Mouse (Mus musculus) midbrain, embryonic 11.5 days (tissue): ENCODE results near the gene Rplp0. TPM values are rescaled to one million over a fixed set of nuclear protein-coding genes. Genes with fewer than 3 reads are reported as not detected.
"Not testable (repeated sequence)": the region's sequence is repeated elsewhere in the genome, so short reads cannot be mapped to it uniquely, and the experiment has no call there.

ENCODE experiments used
- ATAC-seq: fragments of 200-750 bp; cut with Nextera tagmentation; 2 replicates; pipeline ENCODE4 v1.8.0; 2017; ENCODE audit warnings: moderate TSS enrichment, moderate library complexity; ENCODE audit not compliant: low FRiP score
- DNase-seq: peaks from one replicate; pipeline ENCODE4 v3.0.0; 2015; ENCODE audit warnings: low spot score; ENCODE audit errors: missing footprints
- H3K27ac ChIP-seq: fragments of 300-500 bp; sonication (generic); 2 replicates; pipeline ENCODE4 v1.5.1; 2014; ENCODE audit warnings: low read depth, low read length
- H3K27me3 ChIP-seq: fragments of 300-500 bp; sonication (generic); 2 replicates; pipeline ENCODE4 v1.6.1; 2014; ENCODE audit warnings: mild to moderate bottlenecking, low read length, moderate library complexity, mixed read lengths; ENCODE audit not compliant: control insufficient read depth, insufficient read depth
- H3K36me3 ChIP-seq: fragments of 300-500 bp; sonication (generic); 2 replicates; pipeline ENCODE4 v1.6.1; 2014; ENCODE audit warnings: mild to moderate bottlenecking, low read length, moderate library complexity, mixed read lengths; ENCODE audit not compliant: control insufficient read depth, insufficient read depth
- H3K4me1 ChIP-seq: fragments of 300-500 bp; sonication (generic); 2 replicates; pipeline ENCODE4 v1.6.1; 2014; ENCODE audit warnings: low read length; ENCODE audit not compliant: control insufficient read depth, insufficient read depth
- H3K4me2 ChIP-seq: fragments of 300-500 bp; sonication (generic); 2 replicates; pipeline ENCODE4 v1.6.1; 2014; ENCODE audit warnings: mild to moderate bottlenecking, moderate library complexity
- H3K4me3 ChIP-seq: fragments of 300-500 bp; sonication (generic); 2 replicates; pipeline ENCODE4 v1.5.1; 2014; ENCODE audit warnings: low read depth, low read length
- H3K9ac ChIP-seq: fragments of 300-500 bp; sonication (generic); 2 replicates; pipeline ENCODE4 v1.6.1; 2014; ENCODE audit warnings: low read length
- H3K9me3 ChIP-seq: fragments of 300-500 bp; sonication (generic); 2 replicates; pipeline ENCODE4 v1.6.1; 2016; ENCODE audit warnings: low read length; ENCODE audit not compliant: control insufficient read depth
- WGBS: fragments of 180-500 bp; shearing (Covaris S2); extraction: QIAGEN DNeasy Blood & Tissue Kit; methylation state at CpG from one replicate; pipeline ENCODE4 v1.1.7; 2014; 5-methylcytosine and 5-hydroxymethylcytosine counted together
- polyA plus RNA-seq: library from polyadenylated mRNA; unstranded; fragments of >200 nt; fragmentation: Nextera tagmentation; extraction: Ambion mirVana; gene quantifications from 2 replicates; pipeline ENCODE4 v1.2.1, GENCODE M21; 2014

Rplp0 gene
- polyA plus RNA-seq, 1 experiment from 2014 or later = 1,182 TPM

GRCm38 (mm10) chr5:115569308-115569707 lies 10.0 kb downstream of the Rplp0 start:
- H3K27me3 ChIP-seq = no peaks in the 10 kb centered on the region
- no peak overlapping the region for H3K27ac ChIP-seq
- 82% methylated on average over 11 of the region's 11 CpGs for WGBS
- no peaks in the 10 kb centered on the region; the same call in 1 of the 2 replicates for H3K36me3 ChIP-seq
- H3K4me2 ChIP-seq = no peak overlapping the region
- no peak overlapping the region for H3K4me3 ChIP-seq
- H3K9me3 ChIP-seq = no peaks in the 10 kb centered on the region
- ATAC-seq (no peak), DNase-seq (no peak)
- H3K9ac ChIP-seq = no peak overlapping the region
- peaks cover 7% of the 10 kb centered on the region for H3K4me1 ChIP-seq

GRCm38 (mm10) chr5:115569721-115570120 lies 10.5 kb downstream of the Rplp0 start:
- Histone ChIP-seq H3K36me3 (no peaks in the 10 kb centered on the region; the same call in 1 of the 2 replicates), H3K27ac (no peak overlapping the region), H3K4me2 (no peak overlapping the region), H3K4me3 (no peak overlapping the region), H3K9me3 (no peaks in the 10 kb centered on the region), H3K4me1 (peaks cover 7% of the 10 kb centered on the region), H3K9ac (no peak overlapping the region), H3K27me3 (no peaks in the 10 kb centered on the region)
- ATAC-seq (no peak), DNase-seq (no peak)
- 92% methylated on average over 4 of the region's 4 CpGs for WGBS

DNA sequence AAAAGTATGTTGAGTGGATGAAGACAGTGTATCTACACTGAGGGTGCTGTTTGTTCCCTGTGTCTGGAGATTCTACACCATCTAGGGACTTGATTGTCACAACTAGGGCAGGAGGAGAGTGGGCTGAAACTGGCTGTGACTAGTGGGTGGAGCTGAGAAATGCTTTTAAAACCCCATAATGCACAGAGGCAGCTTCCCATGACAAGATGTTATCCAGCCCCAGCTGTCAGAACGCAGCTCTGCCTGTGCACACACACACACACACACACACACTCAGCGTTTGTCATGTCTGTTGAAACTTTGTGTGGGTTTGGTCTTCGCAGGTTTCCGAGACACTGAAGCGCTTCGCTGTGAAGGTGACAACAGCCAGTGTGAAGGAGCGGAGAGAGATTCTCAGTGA lies 11.8 kb downstream of the Rplp0 start:
- 97% methylated on average over 7 of the region's 7 CpGs for WGBS
- no peak overlapping the region for H3K27ac ChIP-seq
- H3K9me3 ChIP-seq = no peaks in the 10 kb centered on the region
- peaks cover 7% of the 10 kb centered on the region; the same call in 1 of the 2 replicates for H3K36me3 ChIP-seq
- peaks cover 2% of the 10 kb centered on the region for H3K4me1 ChIP-seq
- no peaks in the 10 kb centered on the region for H3K27me3 ChIP-seq
- no peak overlapping the region for H3K4me2 ChIP-seq
- DNase-seq = no peak
- H3K9ac ChIP-seq = no peak overlapping the region
- no peak overlapping the region for H3K4me3 ChIP-seq
- ATAC-seq = no peak

GRCm38 (mm10) chr5:115572679-115573535 lies 13.6 kb downstream of the Rplp0 start:
- Histone ChIP-seq H3K27me3 (no peaks in the 10 kb centered on the region), H3K4me3 (no peak overlapping the region), H3K9ac (no peak overlapping the region), H3K9me3 (no peaks in the 10 kb centered on the region), H3K36me3 (peaks cover 13% of the 10 kb centered on the region), H3K27ac (no peak overlapping the region), H3K4me2 (no peak overlapping the region), H3K4me1 (no peaks in the 10 kb centered on the region)
- ATAC-seq (no peak), DNase-seq (no peak)
- WGBS = 69% methylated on average over 17 of the region's 17 CpGs

DNA sequence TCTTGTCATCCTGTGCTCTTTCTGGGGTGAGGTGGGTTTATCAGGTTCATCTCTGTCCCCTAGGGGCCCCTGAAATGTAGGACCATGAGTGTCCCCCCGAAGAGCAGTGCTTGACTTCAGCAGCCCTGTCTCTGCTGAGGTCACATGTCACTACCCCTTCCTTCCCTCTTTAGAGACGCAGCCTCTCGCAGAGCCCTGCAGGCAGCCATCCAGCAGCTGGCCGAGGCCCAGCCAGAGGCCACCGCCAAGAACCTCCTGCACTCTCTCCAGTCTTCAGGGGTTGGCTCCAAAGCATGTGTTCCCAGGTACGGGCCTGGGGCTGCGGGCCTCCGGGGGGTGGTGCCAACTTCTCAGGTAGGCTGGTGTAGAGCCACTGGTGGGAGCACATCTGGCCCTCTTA lies 15.7 kb downstream of the Rplp0 start:
- no peak for ATAC-seq
- peaks cover 23% of the 10 kb centered on the region for H3K36me3 ChIP-seq
- H3K9me3 ChIP-seq = no peaks in the 10 kb centered on the region
- no peaks in the 10 kb centered on the region for H3K27me3 ChIP-seq
- no peak overlapping the region for H3K9ac ChIP-seq
- H3K4me3 ChIP-seq = no peak overlapping the region
- 96% methylated on average over 8 of the region's 8 CpGs for WGBS
- no peak for DNase-seq
- no peak overlapping the region for H3K27ac ChIP-seq
- H3K4me1 ChIP-seq = no peaks in the 10 kb centered on the region
- H3K4me2 ChIP-seq = no peak overlapping the region

GRCm38 (mm10) chr5:115577686-115578085 lies 18.4 kb downstream of the Rplp0 start:
- WGBS = 97% methylated on average over 4 of the region's 4 CpGs
- ATAC-seq, H3K27me3 ChIP-seq: not testable (repeated sequence)

GRCm38 (mm10) chr5:115578922-115579321 lies 19.7 kb downstream of the Rplp0 start:
- no peak for ATAC-seq
- Histone ChIP-seq H3K9me3 (peaks cover 5% of the 10 kb centered on the region; the same call in 1 of the 2 replicates), H3K4me2 (no peak overlapping the region), H3K27ac (no peak overlapping the region), H3K27me3 (no peaks in the 10 kb centered on the region), H3K4me3 (no peak overlapping the region), H3K36me3 (peaks cover 53% of the 10 kb centered on the region), H3K4me1 (no peaks in the 10 kb centered on the region), H3K9ac (no peak overlapping the region)
- no peak for DNase-seq
- WGBS = 93% methylated on average over 14 of the region's 14 CpGs

More at GRCm38 (mm10) chr5:115577686-115578085, 18.4 kb downstream of the Rplp0 start:
- not testable (repeated sequence) for DNase-seq, H3K27ac ChIP-seq, H3K4me2 ChIP-seq, H3K9ac ChIP-seq, H3K9me3 ChIP-seq, H3K4me3 ChIP-seq, H3K4me1 ChIP-seq
- peaks cover 50% of the 10 kb centered on the region for H3K36me3 ChIP-seq

GRCm38 (mm10) chr5:115579363-115579762 lies 20.1 kb downstream of the Rplp0 start:
- DNase-seq (no peak), ATAC-seq (no peak)
- peaks cover 5% of the 10 kb centered on the region; the same call in 1 of the 2 replicates for H3K9me3 ChIP-seq
- H3K27ac ChIP-seq = no peak overlapping the region
- H3K4me2 ChIP-seq = no peak overlapping the region
- no peaks in the 10 kb centered on the region for H3K27me3 ChIP-seq
- 84% methylated on average over 5 of the region's 5 CpGs for WGBS
- H3K36me3 ChIP-seq = peaks cover 55% of the 10 kb centered on the region
- no peaks in the 10 kb centered on the region for H3K4me1 ChIP-seq
- no peak overlapping the region for H3K4me3 ChIP-seq
- no peak overlapping the region for H3K9ac ChIP-seq

GRCm38 (mm10) chr5:115580229-115581001 lies 21.1 kb downstream of the Rplp0 start:
- ATAC-seq = no peak
- no peak overlapping the region for H3K4me2 ChIP-seq
- WGBS = 95% methylated on average over 14 of the region's 14 CpGs

More at GRCm38 (mm10) chr5:115580229-115581001, 21.1 kb downstream of the Rplp0 start:
- Histone ChIP-seq H3K27me3 (no peaks in the 10 kb centered on the region), H3K9me3 (peaks cover 5% of the 10 kb centered on the region; the same call in 1 of the 2 replicates), H3K9ac (no peak overlapping the region), H3K27ac (no peak overlapping the region), H3K4me1 (no peaks in the 10 kb centered on the region), H3K4me3 (no peak overlapping the region), H3K36me3 (peaks cover 56% of the 10 kb centered on the region)
- no peak for DNase-seq
